Mouse (Mus musculus): ENCODE data around the gene Rpl38. TPM values are rescaled to one million over a fixed set of nuclear protein-coding genes. Genes with fewer than 3 reads are reported as not detected.

Rpl38 gene
- polyA plus RNA-seq, 1 experiment, result 2,044 TPM

GRCm38 (mm10) chr11:114683722-114684621 is 15.6 kb downstream of the Rpl38 start:
- TF ChIP-seq POLR2A (IDR thresholded peaks at IDR 0.05; ENCODE audit: insufficient read depth, low read length) (no peak), CTCF (IDR thresholded peaks at IDR 0.05; ENCODE audit: low read depth, low read length) (no peak), EP300 (IDR thresholded peaks at IDR 0.05; ENCODE audit: insufficient read depth, low read depth, low read length) (no peak)
- H3K27ac ChIP-seq (ENCODE audit: insufficient read depth, low read length), result peak overlapping the region; percentile 33; the same call in 1 of the 2 replicates
- no peaks in the 10 kb centered on the region for H3K9me3 ChIP-seq (replicated peaks; ENCODE audit: control insufficient read depth, insufficient read depth, low read length, poor library complexity, severe bottlenecking)
- peaks cover 9% of the 10 kb centered on the region for H3K4me1 ChIP-seq (ENCODE audit: control insufficient read depth, insufficient read depth, low read length)
- H3K4me3 ChIP-seq (ENCODE audit: low read depth, low read length), result peak overlapping the region; percentile 50
- peak overlapping the region; percentile 24; the same call in 1 of the 2 replicates for H3K9ac ChIP-seq (ENCODE audit: low read depth, poor library complexity, severe bottlenecking)
- H3K27me3 ChIP-seq (ENCODE audit: control insufficient read depth, insufficient read depth, low read length, poor library complexity, severe bottlenecking), result no peaks in the 10 kb centered on the region
- no peaks in the 10 kb centered on the region for H3K36me3 ChIP-seq (ENCODE audit: control insufficient read depth, insufficient read depth, low read length, poor library complexity, severe bottlenecking)

- no peak overlapping the region for H3K9ac ChIP-seq (ENCODE audit: low read depth, poor library complexity, severe bottlenecking)
- H3K27me3 ChIP-seq (ENCODE audit: control insufficient read depth, insufficient read depth, low read length, poor library complexity, severe bottlenecking), result no peaks in the 10 kb centered on the region
- TF ChIP-seq POLR2A (IDR thresholded peaks at IDR 0.05; ENCODE audit: insufficient read depth, low read length) (no peak), CTCF (IDR thresholded peaks at IDR 0.05; ENCODE audit: low read depth, low read length) (no peak), EP300 (IDR thresholded peaks at IDR 0.05; ENCODE audit: insufficient read depth, low read depth, low read length) (no peak)
- H3K4me1 ChIP-seq (ENCODE audit: control insufficient read depth, insufficient read depth, low read length), result peaks cover 9% of the 10 kb centered on the region
- no peaks in the 10 kb centered on the region for H3K9me3 ChIP-seq (replicated peaks; ENCODE audit: control insufficient read depth, insufficient read depth, low read length, poor library complexity, severe bottlenecking)
- H3K27ac ChIP-seq (ENCODE audit: insufficient read depth, low read length), result no peak overlapping the region
- no peaks in the 10 kb centered on the region for H3K36me3 ChIP-seq (ENCODE audit: control insufficient read depth, insufficient read depth, low read length, poor library complexity, severe bottlenecking)
- no peak overlapping the region for H3K4me3 ChIP-seq (ENCODE audit: low read depth, low read length)
These were observed 16.5 kb downstream of the Rpl38 start for GRCm38 (mm10) chr11:114684627-114685373.

- no peaks in the 10 kb centered on the region for H3K36me3 ChIP-seq (ENCODE audit: control insufficient read depth, insufficient read depth, low read length, poor library complexity, severe bottlenecking)
- H3K9me3 ChIP-seq (replicated peaks; ENCODE audit: control insufficient read depth, insufficient read depth, low read length, poor library complexity, severe bottlenecking), result no peaks in the 10 kb centered on the region
- H3K27ac ChIP-seq (ENCODE audit: insufficient read depth, low read length), result no peak overlapping the region
- no peak for TF ChIP-seq CTCF (IDR thresholded peaks at IDR 0.05; ENCODE audit: low read depth, low read length)
- no peak for TF ChIP-seq EP300 (IDR thresholded peaks at IDR 0.05; ENCODE audit: insufficient read depth, low read depth, low read length)
- no peak for TF ChIP-seq POLR2A (IDR thresholded peaks at IDR 0.05; ENCODE audit: insufficient read depth, low read length)
- H3K4me1 ChIP-seq (ENCODE audit: control insufficient read depth, insufficient read depth, low read length), result peaks cover 9% of the 10 kb centered on the region
- H3K9ac ChIP-seq (ENCODE audit: low read depth, poor library complexity, severe bottlenecking), result no peak overlapping the region
- no peaks in the 10 kb centered on the region for H3K27me3 ChIP-seq (ENCODE audit: control insufficient read depth, insufficient read depth, low read length, poor library complexity, severe bottlenecking)
- no peak overlapping the region for H3K4me3 ChIP-seq (ENCODE audit: low read depth, low read length)
These were observed 17.3 kb downstream of the Rpl38 start for GRCm38 (mm10) chr11:114685526-114686040.

GRCm38 (mm10) chr11:114686221-114686959 is 18.1 kb downstream of the Rpl38 start:
- Histone ChIP-seq H3K9ac (ENCODE audit: low read depth, poor library complexity, severe bottlenecking) (no peak overlapping the region), H3K27me3 (ENCODE audit: control insufficient read depth, insufficient read depth, low read length, poor library complexity, severe bottlenecking) (no peaks in the 10 kb centered on the region), H3K36me3 (ENCODE audit: control insufficient read depth, insufficient read depth, low read length, poor library complexity, severe bottlenecking) (no peaks in the 10 kb centered on the region), H3K27ac (ENCODE audit: insufficient read depth, low read length) (no peak overlapping the region), H3K9me3 (replicated peaks; ENCODE audit: control insufficient read depth, insufficient read depth, low read length, poor library complexity, severe bottlenecking) (no peaks in the 10 kb centered on the region), H3K4me3 (ENCODE audit: low read depth, low read length) (no peak overlapping the region), H3K4me1 (ENCODE audit: control insufficient read depth, insufficient read depth, low read length) (peaks cover 12% of the 10 kb centered on the region)
- TF ChIP-seq CTCF (IDR thresholded peaks at IDR 0.05; ENCODE audit: low read depth, low read length) (no peak), POLR2A (IDR thresholded peaks at IDR 0.05; ENCODE audit: insufficient read depth, low read length) (no peak), EP300 (IDR thresholded peaks at IDR 0.05; ENCODE audit: insufficient read depth, low read depth, low read length) (no peak)

- no peaks in the 10 kb centered on the region for H3K9me3 ChIP-seq (replicated peaks; ENCODE audit: control insufficient read depth, insufficient read depth, low read length, poor library complexity, severe bottlenecking)
- H3K4me3 ChIP-seq (ENCODE audit: low read depth, low read length), result no peak overlapping the region
- H3K27ac ChIP-seq (ENCODE audit: insufficient read depth, low read length), result no peak overlapping the region
- H3K4me1 ChIP-seq (ENCODE audit: control insufficient read depth, insufficient read depth, low read length), result peaks cover 11% of the 10 kb centered on the region
- TF ChIP-seq EP300 (IDR thresholded peaks at IDR 0.05; ENCODE audit: insufficient read depth, low read depth, low read length) (no peak), CTCF (IDR thresholded peaks at IDR 0.05; ENCODE audit: low read depth, low read length) (no peak), POLR2A (IDR thresholded peaks at IDR 0.05; ENCODE audit: insufficient read depth, low read length) (no peak)
- H3K27me3 ChIP-seq (ENCODE audit: control insufficient read depth, insufficient read depth, low read length, poor library complexity, severe bottlenecking), result no peaks in the 10 kb centered on the region
- no peak overlapping the region for H3K9ac ChIP-seq (ENCODE audit: low read depth, poor library complexity, severe bottlenecking)
- H3K36me3 ChIP-seq (ENCODE audit: control insufficient read depth, insufficient read depth, low read length, poor library complexity, severe bottlenecking), result no peaks in the 10 kb centered on the region
These were observed 19.4 kb downstream of the Rpl38 start for GRCm38 (mm10) chr11:114687574-114688188.
